Mouse (Mus musculus): ENCODE measurements around the gene Osbpl5. TPM values are rescaled to one million over a fixed set of nuclear protein-coding genes. Genes with fewer than 3 reads are reported as not detected.
A peak's percentile ranks its signal among the peaks of the same experiment; 100 is the strongest.

Osbpl5 gene
- polyA plus RNA-seq, 1 experiment from 2014 or later = 26.6 TPM

- H3K9ac ChIP-seq (ENCODE audit: low read depth, low read length) = no peak overlapping the region
- ATAC-seq (replicated peaks; ENCODE audit: insufficient number of reproducible peaks, low FRiP score, low TSS enrichment) = no peak
- H3K27me3 ChIP-seq (ENCODE audit: control insufficient read depth, insufficient read depth, low read length) = no peaks in the 10 kb centered on the region
- no peaks in the 10 kb centered on the region for H3K9me3 ChIP-seq (replicated peaks; ENCODE audit: control insufficient read depth, low read length)
- H3K27ac ChIP-seq (ENCODE audit: low read depth, low read length) = no peak overlapping the region
- peaks cover 13% of the 10 kb centered on the region for H3K36me3 ChIP-seq (ENCODE audit: control insufficient read depth, insufficient read depth, low read length)
- no peak overlapping the region for H3K4me2 ChIP-seq
- H3K4me1 ChIP-seq (ENCODE audit: control insufficient read depth, insufficient read depth, low read length) = peaks cover 7% of the 10 kb centered on the region; the same call in 1 of the 2 replicates
- 80% methylated on average over 7 of the region's 7 CpGs for WGBS (ENCODE audit: insufficient replicate concordance)
- no peak overlapping the region for H3K4me3 ChIP-seq (ENCODE audit: low read depth, low read length)
Observed at GRCm38 (mm10) chr7:143709395-143709794, 47.4 kb downstream of the Osbpl5 start.

- Histone ChIP-seq H3K4me1 (ENCODE audit: control insufficient read depth, insufficient read depth, low read length) (peaks cover under 1% of the 10 kb centered on the region; the same call in 1 of the 2 replicates), H3K9me3 (replicated peaks; ENCODE audit: control insufficient read depth, low read length) (no peaks in the 10 kb centered on the region), H3K27me3 (ENCODE audit: control insufficient read depth, insufficient read depth, low read length) (no peaks in the 10 kb centered on the region; the same call in 1 of the 2 replicates), H3K4me3 (ENCODE audit: low read depth, low read length) (no peak overlapping the region), H3K4me2 (no peak overlapping the region), H3K36me3 (ENCODE audit: control insufficient read depth, insufficient read depth, low read length) (peaks cover 24% of the 10 kb centered on the region), H3K27ac (ENCODE audit: low read depth, low read length) (no peak overlapping the region), H3K9ac (ENCODE audit: low read depth, low read length) (no peak overlapping the region)
- 0 out of 2 replicates have a peak, but pooled peaks have one; percentile 58 for ATAC-seq (replicated peaks; ENCODE audit: insufficient number of reproducible peaks, low FRiP score, low TSS enrichment)
- 37% methylated on average over 7 of the region's 7 CpGs for WGBS (ENCODE audit: insufficient replicate concordance)
Observed at GRCm38 (mm10) chr7:143706697-143707438, 49.9 kb downstream of the Osbpl5 start.

GRCm38 (mm10) chr7:143696140-143696539 lies 60.6 kb downstream of the Osbpl5 start:
- Histone ChIP-seq H3K4me2 (no peak overlapping the region), H3K9me3 (replicated peaks; ENCODE audit: control insufficient read depth, low read length) (no peaks in the 10 kb centered on the region), H3K36me3 (ENCODE audit: control insufficient read depth, insufficient read depth, low read length) (peaks cover 28% of the 10 kb centered on the region), H3K27ac (ENCODE audit: low read depth, low read length) (no peak overlapping the region), H3K4me1 (ENCODE audit: control insufficient read depth, insufficient read depth, low read length) (peaks cover 3% of the 10 kb centered on the region; the same call in 1 of the 2 replicates), H3K4me3 (ENCODE audit: low read depth, low read length) (no peak overlapping the region), H3K9ac (ENCODE audit: low read depth, low read length) (no peak overlapping the region), H3K27me3 (ENCODE audit: control insufficient read depth, insufficient read depth, low read length) (no peaks in the 10 kb centered on the region)
- WGBS (ENCODE audit: insufficient replicate concordance) = 54% methylated on average over 2 of the region's 2 CpGs
- no peak for ATAC-seq (replicated peaks; ENCODE audit: insufficient number of reproducible peaks, low FRiP score, low TSS enrichment)

- H3K27me3 ChIP-seq (ENCODE audit: control insufficient read depth, insufficient read depth, low read length) = no peaks in the 10 kb centered on the region
- no peaks in the 10 kb centered on the region for H3K9me3 ChIP-seq (replicated peaks; ENCODE audit: control insufficient read depth, low read length)
- no peak for ATAC-seq (replicated peaks; ENCODE audit: insufficient number of reproducible peaks, low FRiP score, low TSS enrichment)
- H3K27ac ChIP-seq (ENCODE audit: low read depth, low read length) = no peak overlapping the region
- WGBS (ENCODE audit: insufficient replicate concordance) = 79% methylated on average over 7 of the region's 7 CpGs
- H3K4me3 ChIP-seq (ENCODE audit: low read depth, low read length) = no peak overlapping the region
- no peak overlapping the region for H3K4me2 ChIP-seq
- H3K36me3 ChIP-seq (ENCODE audit: control insufficient read depth, insufficient read depth, low read length) = peaks cover 30% of the 10 kb centered on the region
- H3K9ac ChIP-seq (ENCODE audit: low read depth, low read length) = no peak overlapping the region
- peaks cover 7% of the 10 kb centered on the region; the same call in 1 of the 2 replicates for H3K4me1 ChIP-seq (ENCODE audit: control insufficient read depth, insufficient read depth, low read length)
Observed at GRCm38 (mm10) chr7:143694550-143694949, 62.2 kb downstream of the Osbpl5 start.

- Histone ChIP-seq H3K27me3 (ENCODE audit: control insufficient read depth, insufficient read depth, low read length) (no peaks in the 10 kb centered on the region), H3K4me2 (no peak overlapping the region), H3K4me3 (ENCODE audit: low read depth, low read length) (no peak overlapping the region), H3K9me3 (replicated peaks; ENCODE audit: control insufficient read depth, low read length) (no peaks in the 10 kb centered on the region), H3K36me3 (ENCODE audit: control insufficient read depth, insufficient read depth, low read length) (peaks cover 30% of the 10 kb centered on the region; the same call in 1 of the 2 replicates), H3K9ac (ENCODE audit: low read depth, low read length) (no peak overlapping the region), H3K27ac (ENCODE audit: low read depth, low read length) (no peak overlapping the region), H3K4me1 (ENCODE audit: control insufficient read depth, insufficient read depth, low read length) (peaks cover 7% of the 10 kb centered on the region; the same call in 1 of the 2 replicates)
- 84% methylated on average over 12 of the region's 12 CpGs for WGBS (ENCODE audit: insufficient replicate concordance)
- no peak for ATAC-seq (replicated peaks; ENCODE audit: insufficient number of reproducible peaks, low FRiP score, low TSS enrichment)
Observed at GRCm38 (mm10) chr7:143692746-143693510, 63.9 kb downstream of the Osbpl5 start.

- no peaks in the 10 kb centered on the region for H3K27me3 ChIP-seq (ENCODE audit: control insufficient read depth, insufficient read depth, low read length)
- 96% methylated on average over 4 of the region's 4 CpGs for WGBS (ENCODE audit: insufficient replicate concordance)
- H3K4me1 ChIP-seq (ENCODE audit: control insufficient read depth, insufficient read depth, low read length) = peaks cover 7% of the 10 kb centered on the region; the same call in 1 of the 2 replicates
- H3K4me3 ChIP-seq (ENCODE audit: low read depth, low read length) = no peak overlapping the region
- no peak overlapping the region for H3K9ac ChIP-seq (ENCODE audit: low read depth, low read length)
- no peak for ATAC-seq (replicated peaks; ENCODE audit: insufficient number of reproducible peaks, low FRiP score, low TSS enrichment)
- peaks cover 30% of the 10 kb centered on the region; the same call in 1 of the 2 replicates for H3K36me3 ChIP-seq (ENCODE audit: control insufficient read depth, insufficient read depth, low read length)
- no peak overlapping the region for H3K27ac ChIP-seq (ENCODE audit: low read depth, low read length)
- no peak overlapping the region for H3K4me2 ChIP-seq
- H3K9me3 ChIP-seq (replicated peaks; ENCODE audit: control insufficient read depth, low read length) = no peaks in the 10 kb centered on the region
Observed at GRCm38 (mm10) chr7:143691909-143692308, 64.9 kb downstream of the Osbpl5 start.

GRCm38 (mm10) chr7:143691181-143691580 lies 65.6 kb downstream of the Osbpl5 start:
- Histone ChIP-seq H3K4me2 (no peak overlapping the region), H3K9me3 (replicated peaks; ENCODE audit: control insufficient read depth, low read length) (no peaks in the 10 kb centered on the region), H3K36me3 (ENCODE audit: control insufficient read depth, insufficient read depth, low read length) (peaks cover 25% of the 10 kb centered on the region; the same call in 1 of the 2 replicates), H3K4me1 (ENCODE audit: control insufficient read depth, insufficient read depth, low read length) (peaks cover 7% of the 10 kb centered on the region; the same call in 1 of the 2 replicates), H3K27me3 (ENCODE audit: control insufficient read depth, insufficient read depth, low read length) (no peaks in the 10 kb centered on the region), H3K27ac (ENCODE audit: low read depth, low read length) (no peak overlapping the region), H3K4me3 (ENCODE audit: low read depth, low read length) (no peak overlapping the region), H3K9ac (ENCODE audit: low read depth, low read length) (no peak overlapping the region)
- 78% methylated on average over 5 of the region's 5 CpGs for WGBS (ENCODE audit: insufficient replicate concordance)
- no peak for ATAC-seq (replicated peaks; ENCODE audit: insufficient number of reproducible peaks, low FRiP score, low TSS enrichment)

- Histone ChIP-seq H3K36me3 (ENCODE audit: control insufficient read depth, insufficient read depth, low read length) (peaks cover 19% of the 10 kb centered on the region; the same call in 1 of the 2 replicates), H3K9ac (ENCODE audit: low read depth, low read length) (no peak overlapping the region), H3K4me3 (ENCODE audit: low read depth, low read length) (no peak overlapping the region), H3K9me3 (replicated peaks; ENCODE audit: control insufficient read depth, low read length) (no peaks in the 10 kb centered on the region), H3K4me1 (ENCODE audit: control insufficient read depth, insufficient read depth, low read length) (peaks cover 7% of the 10 kb centered on the region; the same call in 1 of the 2 replicates), H3K27me3 (ENCODE audit: control insufficient read depth, insufficient read depth, low read length) (no peaks in the 10 kb centered on the region), H3K27ac (ENCODE audit: low read depth, low read length) (no peak overlapping the region), H3K4me2 (no peak overlapping the region)
- no peak for ATAC-seq (replicated peaks; ENCODE audit: insufficient number of reproducible peaks, low FRiP score, low TSS enrichment)
- WGBS (ENCODE audit: insufficient replicate concordance) = 58% methylated on average over 4 of the region's 4 CpGs
Observed at GRCm38 (mm10) chr7:143689946-143690345, 66.8 kb downstream of the Osbpl5 start.
